Mouse (Mus musculus) hindbrain, embryonic 14.5 days (tissue): ENCODE results near the gene Gm21985. TPM values are rescaled to one million over a fixed set of nuclear protein-coding genes. Genes with fewer than 3 reads are reported as not detected.

Experiments used
- ATAC-seq: fragments of 200-750 bp; cut with Nextera tagmentation; 2 replicates; pipeline ENCODE4 v1.8.0; 2017; ENCODE audit warnings: moderate number of reproducible peaks, mild to moderate bottlenecking, moderate TSS enrichment, moderate library complexity; ENCODE audit not compliant: low FRiP score
- DNase-seq: peaks from one replicate; pipeline ENCODE4 v3.0.0-alpha.2; 2015; ENCODE audit warnings: low spot score
- H3K27ac ChIP-seq: fragments of 300-500 bp; sonication (generic); 2 replicates; pipeline ENCODE4 v1.5.1; 2014; ENCODE audit warnings: mild to moderate bottlenecking, moderate library complexity
- H3K27me3 ChIP-seq: fragments of 300-500 bp; sonication (generic); 2 replicates; pipeline ENCODE4 v1.6.1; 2014; ENCODE audit warnings: mild to moderate bottlenecking, low read length, mixed read lengths; ENCODE audit not compliant: control insufficient read depth, insufficient read depth
- H3K36me3 ChIP-seq: fragments of 300-500 bp; sonication (generic); replicated peaks from 2 replicates; pipeline ENCODE4 v1.6.1; 2014; ENCODE audit not compliant: control insufficient read depth, insufficient read depth
- H3K4me1 ChIP-seq: fragments of 300-500 bp; sonication (generic); replicated peaks from 2 replicates; pipeline ENCODE4 v1.6.1; 2014; ENCODE audit warnings: antibody characterized with exemption, low read length, mixed read lengths; ENCODE audit not compliant: control insufficient read depth, insufficient read depth
- H3K4me2 ChIP-seq: fragments of 300-500 bp; sonication (generic); replicated peaks from 2 replicates; pipeline ENCODE4 v1.6.1; 2014; ENCODE audit warnings: mild to moderate bottlenecking, moderate library complexity
- H3K4me3 ChIP-seq: fragments of 300-500 bp; sonication (generic); replicated peaks from 2 replicates; pipeline ENCODE4 v1.5.1; 2014; ENCODE audit warnings: mild to moderate bottlenecking, low read length
- H3K9ac ChIP-seq: fragments of 300-500 bp; sonication (generic); 2 replicates; pipeline ENCODE4 v1.6.1; 2014
- H3K9me3 ChIP-seq: fragments of 300-500 bp; sonication (generic); 2 replicates; pipeline ENCODE4 v1.6.1; 2016; ENCODE audit warnings: low read length; ENCODE audit not compliant: control insufficient read depth
- WGBS: fragments of 180-500 bp; shearing (Covaris S2); extraction: QIAGEN DNeasy Blood & Tissue Kit; methylation state at CpG from one replicate; pipeline ENCODE4 v1.1.7; 2014; 5-methylcytosine and 5-hydroxymethylcytosine counted together
- polyA plus RNA-seq: library from polyadenylated mRNA; unstranded; fragments of >200 nt; fragmentation: Nextera tagmentation; extraction: Ambion mirVana; gene quantifications from 2 replicates; pipeline ENCODE4 v1.2.1, GENCODE M21; 2014

Gene Gm21985
- not detected in 2 replicates for polyA plus RNA-seq

DNA sequence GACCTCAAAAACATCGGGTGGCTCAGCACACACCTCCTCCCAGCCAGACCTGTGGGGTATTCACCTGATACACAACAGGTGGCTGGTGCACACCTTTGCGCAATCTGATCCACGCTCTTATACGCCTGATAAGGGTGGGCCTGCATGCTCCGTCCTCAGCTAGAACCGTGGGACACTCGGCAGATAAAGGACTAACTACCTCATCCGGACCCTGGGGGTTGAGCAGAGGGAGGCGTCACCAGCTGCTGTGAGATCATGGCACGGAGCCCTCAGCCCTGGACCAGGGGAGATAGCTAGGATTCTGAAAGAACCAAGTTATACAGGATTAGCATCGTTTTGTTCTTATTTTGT is at the start of gene Gm21985:
Gm21985 (plus strand) TSS at position 73 of the 351 bp plus-strand sequence.
- Histone ChIP-seq H3K9ac (peak within 1 kb of the TSS; percentile 87), H3K9me3 (no peaks in the 10 kb centered on the region), H3K36me3 (no peaks in the 10 kb centered on the region), H3K4me3 (peak within 1 kb of the TSS; percentile 78), H3K4me2 (peak within 1 kb of the TSS; percentile 95), H3K27me3 (no peaks in the 10 kb centered on the region), H3K27ac (peak within 1 kb of the TSS; percentile 94), H3K4me1 (peaks cover 58% of the 10 kb centered on the region)
- peak; percentile 24; the same call in 1 of the 2 replicates for ATAC-seq
- WGBS: 2% methylated on average over 11 of the region's 11 CpGs
- peak; percentile 32 for DNase-seq

DNA sequence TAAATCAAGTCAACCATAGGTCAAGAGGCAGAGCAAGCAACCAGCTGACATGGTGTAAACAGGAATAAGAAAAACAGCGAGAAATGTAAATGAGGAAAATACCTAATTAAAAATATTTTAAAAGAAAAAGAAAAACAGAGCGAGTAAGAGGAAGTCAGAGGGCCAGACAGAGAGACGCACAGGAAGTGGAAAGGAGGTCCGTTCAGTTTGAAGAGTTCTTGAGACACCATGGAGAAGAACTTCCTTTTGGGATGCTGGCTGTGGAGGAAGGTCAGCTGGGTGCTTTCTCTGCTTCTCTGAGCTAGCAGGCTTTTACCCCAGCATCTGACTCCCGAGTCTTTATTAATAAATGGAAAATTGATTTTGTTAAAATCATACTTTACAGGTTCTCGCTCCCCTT is 48.5 kb upstream of the Gm21985 start:
- Histone ChIP-seq H3K4me1 (no peaks in the 10 kb centered on the region), H3K27me3 (no peaks in the 10 kb centered on the region), H3K9me3 (no peaks in the 10 kb centered on the region), H3K9ac (no peak overlapping the region), H3K4me2 (no peak overlapping the region), H3K4me3 (no peak overlapping the region), H3K27ac (no peak overlapping the region), H3K36me3 (no peaks in the 10 kb centered on the region)
- ATAC-seq (no peak), DNase-seq (no peak)
- WGBS: 82% methylated on average over 6 of the region's 6 CpGs

DNA sequence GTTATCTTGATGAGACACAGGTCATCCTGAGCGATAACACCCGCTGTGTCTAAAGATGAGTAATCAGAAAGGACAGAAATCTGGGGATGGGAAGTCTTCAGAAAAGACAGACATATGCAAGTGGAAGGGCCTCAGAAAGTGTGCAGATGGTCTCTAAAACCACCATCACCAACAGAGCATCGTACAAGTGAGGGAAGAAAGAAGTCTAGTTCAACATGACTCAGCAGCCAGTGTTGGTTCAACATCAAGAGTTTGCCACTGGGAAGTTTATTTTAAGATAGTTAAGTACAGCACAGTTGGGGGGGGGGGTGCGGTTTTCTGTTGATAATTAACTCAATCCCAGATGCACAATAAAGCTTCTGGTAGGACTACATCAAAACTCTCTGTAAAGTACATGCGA is 45.2 kb upstream of the Gm21985 start:
- 92% methylated on average over 5 of the region's 5 CpGs for WGBS
- H3K36me3 ChIP-seq: no peaks in the 10 kb centered on the region
- H3K27ac ChIP-seq: no peak overlapping the region
- no peak overlapping the region for H3K4me2 ChIP-seq
- H3K27me3 ChIP-seq: no peaks in the 10 kb centered on the region
- no peak overlapping the region for H3K4me3 ChIP-seq
- ATAC-seq (no peak), DNase-seq (no peak)
- no peaks in the 10 kb centered on the region for H3K9me3 ChIP-seq
- H3K4me1 ChIP-seq: no peaks in the 10 kb centered on the region
- no peak overlapping the region for H3K9ac ChIP-seq

DNA sequence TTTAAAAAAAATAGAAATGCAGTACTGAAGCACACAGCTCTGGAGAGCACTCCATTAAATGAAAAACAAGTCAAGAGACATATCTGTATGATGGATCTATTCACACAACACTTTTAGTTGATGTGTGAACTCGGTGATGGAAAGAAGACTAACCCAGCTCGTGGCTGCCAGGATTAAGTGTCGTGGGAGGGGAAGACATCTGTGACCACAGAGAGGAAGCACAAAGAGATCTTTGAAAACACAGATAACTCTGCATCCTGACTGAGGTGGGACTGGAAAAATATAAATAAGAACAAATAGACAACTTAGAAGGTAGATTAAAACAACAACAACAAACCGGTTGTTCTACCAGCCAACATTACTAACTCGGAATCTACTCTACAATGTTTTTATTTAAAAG is 43.5 kb upstream of the Gm21985 start:
- Histone ChIP-seq H3K4me1 (no peaks in the 10 kb centered on the region), H3K4me3 (no peak overlapping the region), H3K9ac (no peak overlapping the region), H3K27me3 (no peaks in the 10 kb centered on the region), H3K27ac (no peak overlapping the region), H3K4me2 (no peak overlapping the region), H3K36me3 (no peaks in the 10 kb centered on the region), H3K9me3 (no peaks in the 10 kb centered on the region)
- 88% methylated on average over 5 of the region's 5 CpGs for WGBS
- ATAC-seq (no peak), DNase-seq (no peak)

DNA sequence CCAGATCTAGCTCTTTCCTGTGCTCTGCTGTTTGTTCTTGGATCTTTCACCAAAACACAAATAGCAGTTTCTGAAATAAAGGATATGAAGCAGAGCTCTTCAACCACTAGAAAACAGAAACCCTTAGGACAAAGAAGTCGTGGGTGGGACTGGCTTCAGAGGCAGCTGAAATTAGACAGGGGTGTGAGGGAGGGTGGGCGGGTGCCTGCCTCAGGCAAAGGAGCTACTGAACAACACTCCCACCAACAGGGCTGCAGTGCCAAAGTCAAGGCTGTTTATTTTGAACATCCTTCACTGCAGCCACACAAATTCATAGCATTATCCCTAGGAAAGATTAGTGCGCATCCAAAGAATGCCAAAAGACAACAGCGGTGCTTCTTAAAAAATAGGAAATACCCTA is 41.8 kb upstream of the Gm21985 start:
- WGBS: 73% methylated on average over 4 of the region's 4 CpGs
- Histone ChIP-seq H3K9ac (no peak overlapping the region), H3K27me3 (no peaks in the 10 kb centered on the region), H3K9me3 (no peaks in the 10 kb centered on the region), H3K4me3 (no peak overlapping the region), H3K27ac (no peak overlapping the region), H3K4me2 (no peak overlapping the region), H3K4me1 (no peaks in the 10 kb centered on the region), H3K36me3 (no peaks in the 10 kb centered on the region)
- DNase-seq (no peak), ATAC-seq (no peak)

DNA sequence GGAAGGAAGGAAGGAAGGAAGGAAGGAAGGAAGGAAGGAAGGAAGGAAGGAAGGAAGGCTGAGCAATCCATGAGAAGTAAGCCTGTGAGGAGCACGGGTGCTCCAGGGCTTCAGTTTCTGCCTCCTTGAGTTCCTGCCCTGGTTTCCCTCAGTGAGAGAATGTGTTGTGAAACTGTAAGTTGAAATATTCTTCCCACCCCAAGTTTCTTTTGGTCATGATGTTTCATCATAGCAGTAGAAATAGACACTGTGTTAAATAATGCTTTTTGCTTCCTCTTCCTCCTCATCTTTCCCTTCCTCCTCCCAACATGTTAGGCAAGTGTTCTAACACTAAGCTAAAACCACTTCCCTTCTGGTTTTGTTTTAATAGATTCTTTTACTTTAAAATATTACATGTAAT is 33.5 kb upstream of the Gm21985 start:
- Histone ChIP-seq H3K9me3 (no peaks in the 10 kb centered on the region), H3K27ac (no peak overlapping the region), H3K4me1 (no peaks in the 10 kb centered on the region), H3K36me3 (no peaks in the 10 kb centered on the region), H3K9ac (no peak overlapping the region), H3K27me3 (no peaks in the 10 kb centered on the region), H3K4me2 (no peak overlapping the region), H3K4me3 (no peak overlapping the region)
- DNase-seq (no peak), ATAC-seq (no peak)
- 88% methylated on average over 1 of the region's 1 CpGs for WGBS

DNA sequence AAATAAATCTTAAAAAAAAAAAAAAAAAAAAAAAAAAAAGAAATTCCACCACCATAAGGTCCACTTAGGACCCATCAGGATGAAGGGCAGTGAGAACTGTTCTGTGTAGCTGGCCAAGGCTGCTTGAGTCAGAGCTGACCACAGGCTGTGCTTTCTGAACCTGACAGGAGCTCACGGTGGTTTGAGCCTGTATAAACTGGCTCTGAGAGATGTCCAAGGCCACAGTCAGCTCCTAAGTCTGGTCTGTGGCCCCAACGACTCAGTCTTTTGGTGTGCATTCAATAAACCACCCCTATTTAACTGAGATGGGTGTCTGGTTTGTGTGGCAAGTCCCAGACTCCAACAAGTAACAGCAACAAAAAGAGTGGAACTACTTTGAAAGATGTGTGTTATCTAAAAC is 29.5 kb upstream of the Gm21985 start:
- no peaks in the 10 kb centered on the region for H3K9me3 ChIP-seq
- no peaks in the 10 kb centered on the region for H3K27me3 ChIP-seq
- peaks cover 15% of the 10 kb centered on the region; the same call in 1 of the 2 replicates for H3K4me1 ChIP-seq
- H3K4me3 ChIP-seq: no peak overlapping the region
- H3K9ac ChIP-seq: no peak overlapping the region
- H3K4me2 ChIP-seq: no peak overlapping the region
- no peaks in the 10 kb centered on the region for H3K36me3 ChIP-seq
- DNase-seq: no peak
- no peak for ATAC-seq
- WGBS: 85% methylated on average over 2 of the region's 2 CpGs
- H3K27ac ChIP-seq: no peak overlapping the region

DNA sequence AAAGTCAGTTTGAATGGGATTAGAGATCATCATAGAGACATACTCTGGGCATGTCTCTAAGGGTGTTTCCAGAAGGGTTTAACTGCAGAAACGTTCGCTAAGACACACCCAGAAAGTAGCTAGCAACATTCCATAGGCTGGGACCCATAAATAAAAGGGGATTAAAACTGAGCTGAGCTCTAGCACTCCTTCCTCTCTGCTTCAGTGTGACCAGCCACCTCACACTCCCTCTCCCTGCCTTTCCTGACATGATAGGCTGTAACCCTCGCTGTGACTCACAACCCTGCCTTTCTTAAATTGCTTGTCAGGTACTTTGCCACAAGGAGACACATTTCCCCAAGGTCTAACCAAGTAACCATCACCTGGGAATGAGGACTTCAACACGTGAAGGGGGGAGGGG is 28.1 kb upstream of the Gm21985 start:
- Histone ChIP-seq H3K4me3 (no peak overlapping the region), H3K4me2 (no peak overlapping the region), H3K27me3 (no peaks in the 10 kb centered on the region), H3K4me1 (peaks cover 15% of the 10 kb centered on the region; the same call in 1 of the 2 replicates), H3K9me3 (no peaks in the 10 kb centered on the region), H3K36me3 (peaks cover 9% of the 10 kb centered on the region; the same call in 1 of the 2 replicates), H3K9ac (no peak overlapping the region), H3K27ac (no peak overlapping the region)
- whole genome bisulfite sequencing: 13% methylated on average over 4 of the region's 4 CpGs
- no peak for DNase-seq
- ATAC-seq: no peak

DNA sequence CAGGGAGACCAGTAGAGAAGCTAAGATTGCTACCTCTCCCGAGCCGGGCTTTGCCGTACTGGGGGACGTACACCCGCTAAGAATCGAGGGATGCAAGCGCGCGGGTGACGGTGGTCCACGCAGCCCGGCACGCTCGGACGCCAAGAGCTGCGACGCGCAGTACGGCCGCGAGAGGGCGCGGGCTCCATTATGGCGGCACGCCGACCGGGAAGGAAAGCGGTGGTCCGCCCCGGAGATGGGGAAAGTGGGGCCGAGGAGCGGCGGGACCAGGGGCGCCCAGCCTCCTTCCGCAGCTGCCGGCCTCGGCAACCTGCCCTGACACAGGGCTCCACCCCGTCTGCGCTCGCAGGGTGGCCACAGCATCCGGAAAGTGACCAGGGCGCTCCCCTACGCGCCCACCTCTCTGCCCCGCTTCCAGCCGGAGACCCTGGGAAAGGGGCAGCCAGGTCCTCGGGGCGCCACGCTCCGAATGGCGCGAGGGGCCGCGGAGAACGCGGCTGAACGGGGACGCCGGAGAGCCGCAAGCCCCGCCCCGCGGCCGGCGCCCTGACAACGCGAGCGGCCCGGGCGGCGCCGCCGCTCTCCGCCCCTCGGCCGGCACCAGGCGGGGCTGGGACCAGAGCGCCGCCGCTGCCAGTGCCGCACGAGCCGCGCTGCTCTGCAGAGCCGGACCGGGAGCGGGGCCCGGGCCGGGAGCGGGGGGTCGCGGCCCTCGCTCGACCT is 26.7 kb upstream of the Gm21985 start, which contains the start of gene Lpcat4:
Lpcat4 (plus strand) TSS at position 257 of the 723 bp plus-strand sequence.
- ATAC-seq (peak; percentile 90), DNase-seq (peak; percentile 96)
- peaks cover 19% of the 10 kb centered on the region for H3K36me3 ChIP-seq
- H3K4me3 ChIP-seq: peak within 1 kb of the TSS; percentile 95
- H3K4me2 ChIP-seq: peak within 1 kb of the TSS; percentile 89
- H3K4me1 ChIP-seq: peaks cover 15% of the 10 kb centered on the region; the same call in 1 of the 2 replicates
- H3K27me3 ChIP-seq: no peaks in the 10 kb centered on the region
- peak within 1 kb of the TSS; percentile 99 for H3K27ac ChIP-seq
- peak within 1 kb of the TSS; percentile 97 for H3K9ac ChIP-seq
- no peaks in the 10 kb centered on the region for H3K9me3 ChIP-seq
- under 1% methylated on average over 80 of the region's 94 CpGs for WGBS
